Mouse (Mus musculus) MEL (cell line): ENCODE results near the gene Tnfsf15. TPM values are rescaled to one million over a fixed set of nuclear protein-coding genes. Genes with fewer than 3 reads are reported as not detected.

ENCODE experiments used
- DNase-seq: peaks from one replicate; pipeline ENCODE4 v3.0.0; 2011; ENCODE audit warnings: low read depth, low spot score
- H3K27ac ChIP-seq: 2 replicates; pipeline ENCODE4 v1.5.1; 2012; ENCODE audit warnings: low read depth, mild to moderate bottlenecking, control low read depth, low read length, moderate library complexity; ENCODE audit not compliant: control insufficient read depth
- H3K27me3 ChIP-seq, 2 experiments: fragments of 150-350 bp in 1 of 2; sonication (generic) in 1 of 2; 2 replicates each; pipeline ENCODE4 v1.6.1; 2012; ENCODE audit warnings: low read length in 2 of 2, mild to moderate bottlenecking in 2 of 2, improper control_type of control experiment in 1 of 2, moderate library complexity in 1 of 2; ENCODE audit not compliant: insufficient read depth in 2 of 2, control insufficient read depth in 1 of 2
- H3K36me3 ChIP-seq, 2 experiments: 2 replicates each; pipeline ENCODE4 v1.6.1; 2012 to 2014; ENCODE audit warnings: low read length in 2 of 2, improper control_type of control experiment in 1 of 2, inconsistent platforms in 1 of 2, mild to moderate bottlenecking in 1 of 2; ENCODE audit not compliant: insufficient read depth in 2 of 2, control insufficient read depth in 1 of 2
- H3K4me1 ChIP-seq, 2 experiments: fragments of 150-350 bp in 1 of 2; sonication (generic) in 1 of 2; 2 replicates each; pipeline ENCODE4 v1.6.1; 2012; ENCODE audit warnings: low read length in 2 of 2, improper control_type of control experiment in 1 of 2, mild to moderate bottlenecking in 1 of 2; ENCODE audit not compliant: insufficient read depth in 2 of 2, control insufficient read depth in 1 of 2
- H3K4me3 ChIP-seq, 2 experiments: fragments of 150-350 bp in 1 of 2; sonication (generic) in 1 of 2; 2 replicates each; pipeline ENCODE4 v1.5.1; 2012; ENCODE audit warnings: low read depth in 2 of 2, low read length in 2 of 2, mild to moderate bottlenecking in 2 of 2, moderate library complexity in 2 of 2, control low read depth in 1 of 2, improper control_type of control experiment in 1 of 2; ENCODE audit not compliant: control insufficient read depth in 1 of 2, insufficient read depth in 1 of 2
- H3K79me2 ChIP-seq: 2 replicates; pipeline ENCODE4 v1.6.1; 2012; ENCODE audit warnings: mild to moderate bottlenecking, low read length, moderate library complexity; ENCODE audit not compliant: control insufficient read depth, poor library complexity, insufficient read depth
- H3K9ac ChIP-seq: 2 replicates; pipeline ENCODE4 v1.6.1; 2012; ENCODE audit warnings: low read depth, mild to moderate bottlenecking, control low read depth, low read length, moderate library complexity; ENCODE audit not compliant: control insufficient read depth, poor library complexity, severe bottlenecking
- H3K9me3 ChIP-seq: fragments of 150-350 bp; sonication (generic); replicated peaks from 2 replicates; pipeline ENCODE4 v1.6.1; 2012; ENCODE audit warnings: mild to moderate bottlenecking, low read length, improper control_type of control experiment, moderate library complexity; ENCODE audit not compliant: insufficient read depth
- CHD1 ChIP-seq: IDR thresholded peaks from 2 replicates; pipeline ENCODE4 v1.6.1; 2012; ENCODE audit warnings: low read depth, mild to moderate bottlenecking, inconsistent platforms, low read length, improper control_type of control experiment
- CTCF ChIP-seq, 3 experiments: IDR thresholded peaks in 2 of 3; conservative IDR thresholded peaks in 1 of 3; 2 replicates each; pipeline ENCODE4 v1.5.1; 2011 to 2012; ENCODE audit warnings: low read length in 3 of 3, low read depth in 2 of 3, mild to moderate bottlenecking in 2 of 3, improper control_type of control experiment in 1 of 3, inconsistent platforms in 1 of 3, mixed read lengths in 1 of 3, moderate library complexity in 1 of 3; ENCODE audit not compliant: control insufficient read depth in 1 of 3, insufficient read depth in 1 of 3, poor library complexity in 1 of 3, severe bottlenecking in 1 of 3
- E2F4 ChIP-seq: IDR thresholded peaks from 2 replicates; pipeline ENCODE4 v1.6.1; 2011; ENCODE audit warnings: low read depth, low read length, improper control_type of control experiment, borderline replicate concordance
- ELF1 ChIP-seq: IDR thresholded peaks from 2 replicates; pipeline ENCODE4 v1.6.1; 2014; ENCODE audit warnings: low read depth, mild to moderate bottlenecking, inconsistent platforms, low read length, improper control_type of control experiment, moderate library complexity
- ETS1 ChIP-seq: IDR thresholded peaks from 2 replicates; pipeline ENCODE4 v1.6.1; 2012; ENCODE audit warnings: low read depth, mild to moderate bottlenecking, inconsistent platforms, low read length, improper control_type of control experiment, moderate library complexity
- GABPA ChIP-seq: IDR thresholded peaks from 2 replicates; pipeline ENCODE4 v1.6.1; 2012; ENCODE audit warnings: low read depth, mild to moderate bottlenecking, inconsistent platforms, low read length, improper control_type of control experiment, moderate library complexity
- JUND ChIP-seq: IDR thresholded peaks from 2 replicates; pipeline ENCODE4 v1.6.1; 2011; ENCODE audit warnings: low read depth, mild to moderate bottlenecking, improper control_type of control experiment, low read length
- MAZ ChIP-seq: IDR thresholded peaks from 2 replicates; pipeline ENCODE4 v1.6.1; 2012; ENCODE audit warnings: low read depth, mild to moderate bottlenecking, inconsistent platforms, low read length, improper control_type of control experiment
- MEF2A ChIP-seq: IDR thresholded peaks from 2 replicates; pipeline ENCODE4 v1.6.1; 2014; ENCODE audit warnings: low read depth, mild to moderate bottlenecking, inconsistent platforms, low read length, improper control_type of control experiment; ENCODE audit not compliant: poor library complexity, insufficient replicate concordance, severe bottlenecking; ENCODE audit errors: extremely low read depth
- MXI1 ChIP-seq: IDR thresholded peaks from 2 replicates; pipeline ENCODE4 v1.6.1; 2011; ENCODE audit warnings: mild to moderate bottlenecking, low read depth, low read length, improper control_type of control experiment
- MYB ChIP-seq: IDR thresholded peaks from 2 replicates; pipeline ENCODE4 v1.6.1; 2011; ENCODE audit warnings: mild to moderate bottlenecking, low read depth, low read length, improper control_type of control experiment
- NRF1 ChIP-seq: IDR thresholded peaks from 2 replicates; pipeline ENCODE4 v1.6.1; 2014; ENCODE audit warnings: low read depth, mild to moderate bottlenecking, inconsistent platforms, low read length, improper control_type of control experiment, moderate library complexity; ENCODE audit not compliant: poor library complexity, insufficient read depth, severe bottlenecking
- POLR2A ChIP-seq, 2 experiments: IDR thresholded peaks; 2 replicates each; pipeline ENCODE4 v1.6.1; 2011 to 2012; ENCODE audit warnings: low read length in 2 of 2, mild to moderate bottlenecking in 2 of 2, control low read depth in 1 of 2, improper control_type of control experiment in 1 of 2, low read depth in 1 of 2, moderate library complexity in 1 of 2; ENCODE audit not compliant: control insufficient read depth in 1 of 2, insufficient read depth in 1 of 2, poor library complexity in 1 of 2
- POLR2AphosphoS2 ChIP-seq: IDR thresholded peaks from 2 replicates; pipeline ENCODE4 v1.6.1; 2011; ENCODE audit warnings: low read length, improper control_type of control experiment
- POLR2AphosphoS5 ChIP-seq: IDR thresholded peaks from 2 replicates; pipeline ENCODE4 v1.6.1; 2012; ENCODE audit warnings: low read depth, borderline replicate concordance, mild to moderate bottlenecking, inconsistent platforms, low read length, moderate library complexity, mixed read lengths
- RAD21 ChIP-seq: IDR thresholded peaks from 2 replicates; pipeline ENCODE4 v1.6.1; 2011; ENCODE audit warnings: mild to moderate bottlenecking, low read depth, low read length, improper control_type of control experiment
- RCOR1 ChIP-seq: IDR thresholded peaks from 2 replicates; pipeline ENCODE4 v1.6.1; 2012; ENCODE audit warnings: low read depth, mild to moderate bottlenecking, inconsistent platforms, low read length, improper control_type of control experiment
- SMC3 ChIP-seq: IDR thresholded peaks from 2 replicates; pipeline ENCODE4 v1.6.1; 2011; ENCODE audit warnings: low read depth, low read length, improper control_type of control experiment
- TAL1 ChIP-seq: IDR thresholded peaks from 2 replicates; pipeline ENCODE4 v1.6.1; 2012; ENCODE audit warnings: mild to moderate bottlenecking, inconsistent platforms, low read length, moderate library complexity, mixed read lengths
- TCF12 ChIP-seq: IDR thresholded peaks from 2 replicates; pipeline ENCODE4 v1.6.1; 2014; ENCODE audit warnings: low read depth, mild to moderate bottlenecking, inconsistent platforms, low read length, improper control_type of control experiment, moderate library complexity
- UBTF ChIP-seq: IDR thresholded peaks from 2 replicates; pipeline ENCODE4 v1.6.1; 2012; ENCODE audit warnings: low read depth, mild to moderate bottlenecking, inconsistent platforms, low read length, improper control_type of control experiment, moderate library complexity, borderline replicate concordance; ENCODE audit not compliant: insufficient read depth
- USF1 ChIP-seq: IDR thresholded peaks from 2 replicates; pipeline ENCODE4 v1.6.1; 2014; ENCODE audit warnings: low read depth, mild to moderate bottlenecking, inconsistent platforms, low read length, improper control_type of control experiment, moderate library complexity
- USF2 ChIP-seq, 2 experiments: IDR thresholded peaks; 2 replicates each; pipeline ENCODE4 v1.6.1; 2011 to 2012; ENCODE audit warnings: improper control_type of control experiment in 2 of 2, low read length in 2 of 2, borderline replicate concordance in 1 of 2, inconsistent platforms in 1 of 2, low read depth in 1 of 2, mild to moderate bottlenecking in 1 of 2; ENCODE audit not compliant: insufficient read depth in 1 of 2
- ZKSCAN1 ChIP-seq: IDR thresholded peaks from 2 replicates; pipeline ENCODE4 v1.6.1; 2012; ENCODE audit warnings: low read depth, mild to moderate bottlenecking, inconsistent platforms, low read length, improper control_type of control experiment, moderate library complexity
- ZMIZ1 ChIP-seq: IDR thresholded peaks from 2 replicates; pipeline ENCODE4 v1.6.1; 2012; ENCODE audit warnings: low read depth, mild to moderate bottlenecking, inconsistent platforms, low read length, improper control_type of control experiment, moderate library complexity
- ZNF384 ChIP-seq: IDR thresholded peaks from 2 replicates; pipeline ENCODE4 v1.6.1; 2012; ENCODE audit warnings: low read depth, mild to moderate bottlenecking, inconsistent platforms, low read length, improper control_type of control experiment
- polyA plus RNA-seq, 2 experiments: library from polyadenylated mRNA; stranded (reverse) in 1 of 2; unstranded in 1 of 2; fragments of >175 nt in 1 of 2; fragments of >200 nt in 1 of 2; gene quantifications; 2 replicates each; pipeline versions ENCODE4 v1.2.1 to v1.2.4; 2012; ENCODE audit warnings: low replicate concordance in 2 of 2, low read depth in 1 of 2; ENCODE audit not compliant: insufficient read length in 2 of 2, insufficient read depth in 1 of 2, missing spikeins in 1 of 2
- total RNA-seq: library from RNA; depleted of rRNA; stranded (reverse); fragments of 300-350 nt; gene quantifications from 2 replicates; pipeline ENCODE4 v1.2.3, GENCODE M21; 2012

Tnfsf15 gene
- total and polyA plus RNA-seq, 3 experiments, result not detected

DNA sequence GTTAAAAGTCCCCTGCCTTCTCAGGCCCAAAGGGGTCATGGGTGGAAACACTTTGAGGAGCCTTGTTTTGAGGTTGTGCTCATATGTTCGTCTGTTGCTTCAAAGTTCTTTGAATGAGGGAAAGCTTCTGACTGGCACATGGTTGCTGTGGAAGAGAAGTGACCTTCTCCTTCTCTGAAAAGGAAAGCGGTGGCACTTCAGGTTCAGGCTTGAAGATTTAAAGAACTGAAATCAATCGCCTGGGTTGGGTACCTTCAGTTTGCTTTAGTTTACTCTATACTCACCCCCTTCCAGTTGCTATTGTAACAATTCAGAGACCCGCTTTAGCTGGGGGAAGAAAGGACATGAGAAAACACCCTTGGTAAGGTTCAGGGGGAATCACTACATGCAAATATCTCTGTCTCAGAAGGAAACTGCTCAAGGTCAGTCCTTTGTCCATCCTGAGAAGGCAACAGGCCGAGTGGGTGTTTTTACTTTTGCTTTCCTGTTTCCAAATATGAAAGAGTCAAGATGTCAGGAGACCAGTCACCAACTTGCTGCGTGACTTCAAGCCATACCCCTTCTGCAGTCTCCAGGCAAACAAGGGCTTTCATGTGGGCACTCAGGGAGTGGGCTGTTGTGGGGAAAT is 12.7 kb upstream of the Tnfsf15 start:
- Histone ChIP-seq H3K9me3 (no peaks in the 10 kb centered on the region), H3K27me3 (no peaks in the 10 kb centered on the region), H3K36me3 (no peaks in the 10 kb centered on the region), H3K79me2 (no peaks in the 10 kb centered on the region), H3K9ac (no peak overlapping the region), H3K27ac (no peak overlapping the region), H3K4me3 (no peak overlapping the region), H3K4me1 (no peaks in the 10 kb centered on the region)
- TF ChIP-seq CHD1 (no peak), TAL1 (no peak), UBTF (no peak), MYB (no peak), POLR2AphosphoS5 (no peak), SMC3 (no peak), ELF1 (no peak), ZKSCAN1 (no peak), MEF2A (no peak), MAZ (no peak), POLR2A (IDR thresholded peaks at IDR 0.05; ENCODE audit: control insufficient read depth in 1 of 2, insufficient read depth in 1 of 2, low read depth in 1 of 2, low read length in 2 of 2, poor library complexity in 1 of 2) (no peak), RAD21 (no peak), E2F4 (no peak), RCOR1 (no peak), USF2 (IDR thresholded peaks at IDR 0.05; ENCODE audit: borderline replicate concordance in 1 of 2, insufficient read depth in 1 of 2, low read depth in 1 of 2, low read length in 2 of 2) (no peak), JUND (no peak)
- DNase-seq, result no peak

DNA sequence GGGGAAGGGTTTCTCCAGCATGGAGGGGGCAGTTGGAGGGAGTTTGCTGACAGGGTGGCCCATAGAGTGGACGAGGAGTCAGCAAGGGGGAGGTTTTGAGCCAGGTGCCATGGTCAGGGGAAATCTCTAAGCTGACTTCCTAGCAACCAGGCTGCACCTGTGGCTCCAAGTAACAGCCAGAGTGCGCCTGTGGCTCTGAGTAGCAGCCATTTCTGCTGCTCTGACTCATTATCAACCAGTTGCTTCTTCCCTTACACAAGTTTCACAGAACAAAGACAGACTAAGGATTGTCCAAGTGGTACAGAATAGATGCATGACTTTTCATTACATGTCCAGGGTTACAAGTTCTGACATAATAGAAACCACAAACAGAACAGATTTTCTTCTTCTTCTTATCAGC is 11.2 kb upstream of the Tnfsf15 start:
- no peaks in the 10 kb centered on the region for H3K79me2 ChIP-seq
- H3K36me3 ChIP-seq, result no peaks in the 10 kb centered on the region
- no peaks in the 10 kb centered on the region for H3K4me1 ChIP-seq
- no peak for DNase-seq
- no peak overlapping the region for H3K4me3 ChIP-seq
- no peaks in the 10 kb centered on the region for H3K27me3 ChIP-seq
- no peak overlapping the region for H3K9ac ChIP-seq
- H3K27ac ChIP-seq, result no peak overlapping the region
- no peaks in the 10 kb centered on the region for H3K9me3 ChIP-seq
- no peak for TF ChIP-seq JUND
- TF ChIP-seq POLR2A (IDR thresholded peaks at IDR 0.05; ENCODE audit: control insufficient read depth in 1 of 2, insufficient read depth in 1 of 2, low read depth in 1 of 2, low read length in 2 of 2, poor library complexity in 1 of 2), result no peak
- TF ChIP-seq TAL1, result no peak
- TF ChIP-seq MXI1, result no peak
- no peak for TF ChIP-seq ELF1
- TF ChIP-seq CTCF (IDR thresholded peaks at IDR 0.05 in 2 of 3, conservative IDR thresholded peaks at IDR 0.05 in 1 of 3; ENCODE audit: control insufficient read depth in 1 of 3, insufficient read depth in 1 of 3, low read depth in 2 of 3, low read length in 3 of 3, poor library complexity in 1 of 3, severe bottlenecking in 1 of 3), result no peak
- no peak for TF ChIP-seq ETS1
- TF ChIP-seq MAZ, result no peak
- no peak for TF ChIP-seq POLR2AphosphoS2
- no peak for TF ChIP-seq TCF12
- no peak for TF ChIP-seq GABPA
- no peak for TF ChIP-seq ZNF384
- no peak for TF ChIP-seq POLR2AphosphoS5
- TF ChIP-seq RCOR1, result no peak
- no peak for TF ChIP-seq ZMIZ1
- no peak for TF ChIP-seq USF1
- no peak for TF ChIP-seq MEF2A
- no peak for TF ChIP-seq NRF1
